Mouse (Mus musculus): ENCODE data around the gene Dbp.

GRCm38 (mm10) chr7:45744387-45744786 is 39.5 kb downstream of the Dbp start:
- TF ChIP-seq NRF1 (IDR thresholded peaks at IDR 0.05; ENCODE audit: low read depth, low read length), result no peak
- TF ChIP-seq TCF12 (IDR thresholded peaks at IDR 0.05; ENCODE audit: low read depth, low read length), result no peak
- no peak for TF ChIP-seq CTCF (conservative IDR thresholded peaks at IDR 0.05 in 1 of 2, IDR thresholded peaks at IDR 0.05 in 1 of 2; ENCODE audit: low read depth in 2 of 2, low read length in 2 of 2)
